Mouse (Mus musculus) 416B (cell line): ENCODE measurements at regions not wholly inside any gene's neighbourhood (a gene's known extent, or its start where the extent isn't known, plus 50 kb on each side); places are given as distances from the start of the nearest gene placed in this dataset.

Source experiments
- DNase-seq: peaks from one replicate; pipeline ENCODE4 v3.0.0; 2011; ENCODE audit warnings: low read depth

- no peak for DNase-seq
Observed at GRCm38 (mm10) chr4:93935692-93936091, 600.4 kb upstream of the Tusc1 start.

- no peak for DNase-seq
Observed at GRCm38 (mm10) chr4:93927117-93927516, 591.8 kb upstream of the Tusc1 start.

DNA sequence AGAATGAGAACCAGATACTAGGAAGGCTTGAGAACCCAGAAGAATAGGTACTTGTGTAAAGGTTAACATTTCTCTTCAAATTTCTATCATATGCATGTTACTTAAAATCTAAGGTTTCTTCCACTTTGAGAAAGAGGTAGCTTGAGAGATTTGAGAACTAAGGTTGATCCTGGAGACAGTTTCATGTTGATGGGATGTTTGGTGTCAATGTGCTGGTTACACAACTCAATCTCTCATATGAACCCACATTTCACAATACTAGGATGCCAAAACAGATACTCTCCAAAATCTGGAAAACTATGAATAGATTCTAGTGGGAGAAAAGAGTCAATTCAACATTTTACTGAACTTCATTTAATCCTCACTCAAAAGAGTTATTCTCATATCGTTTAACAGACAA lies 589.1 kb upstream of the Tusc1 start:
- DNase-seq: no peak

- no peak for DNase-seq
Observed at GRCm38 (mm10) chr4:93886631-93887030, 551.3 kb upstream of the Tusc1 start.

- no peak for DNase-seq
Observed at GRCm38 (mm10) chr4:93881318-93881717, 546.0 kb upstream of the Tusc1 start.

- DNase-seq: no peak
Observed at GRCm38 (mm10) chr4:93879351-93879872, 544.1 kb upstream of the Tusc1 start.

DNA sequence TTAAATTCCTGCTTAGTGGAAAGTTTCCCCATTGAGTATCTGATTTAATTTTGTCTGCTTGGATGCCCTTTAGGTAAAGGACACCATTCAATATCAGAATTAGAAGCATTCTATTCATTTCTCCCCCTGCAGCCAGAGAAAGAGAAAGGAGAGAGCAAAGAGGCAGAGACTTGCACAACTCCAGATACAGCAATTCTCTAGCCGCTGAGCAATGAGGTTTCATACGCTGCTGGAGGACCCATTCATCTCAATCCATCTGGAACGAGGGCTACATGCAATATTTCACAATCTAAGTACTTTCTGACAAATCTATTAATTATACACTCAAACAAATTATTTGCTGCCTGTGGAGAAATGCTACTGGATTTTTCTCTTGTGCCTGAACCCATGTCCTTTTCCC lies 538.0 kb upstream of the Tusc1 start:
- DNase-seq: no peak

DNA sequence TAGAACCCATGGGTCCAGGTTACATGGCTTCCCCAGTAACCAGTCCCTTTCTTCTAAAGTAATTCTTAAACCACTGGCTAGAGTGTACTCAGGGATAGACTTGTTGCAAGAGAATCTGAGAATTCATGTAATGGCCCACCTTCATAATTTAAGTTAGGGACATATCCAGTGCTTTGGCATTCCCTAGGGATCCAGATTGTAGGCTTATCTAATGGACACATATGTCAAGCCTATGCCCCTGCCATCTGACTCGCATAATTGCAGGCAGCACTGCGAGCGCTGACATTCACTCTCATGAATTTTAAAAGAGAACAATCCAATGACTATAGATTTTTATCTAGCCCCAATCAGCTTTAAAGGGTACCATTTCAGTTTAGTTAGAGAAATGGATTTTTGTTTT lies 518.1 kb upstream of the Tusc1 start:
- no peak for DNase-seq

GRCm38 (mm10) chr4:93849178-93849577 lies 513.9 kb upstream of the Tusc1 start:
- DNase-seq: no peak

DNA sequence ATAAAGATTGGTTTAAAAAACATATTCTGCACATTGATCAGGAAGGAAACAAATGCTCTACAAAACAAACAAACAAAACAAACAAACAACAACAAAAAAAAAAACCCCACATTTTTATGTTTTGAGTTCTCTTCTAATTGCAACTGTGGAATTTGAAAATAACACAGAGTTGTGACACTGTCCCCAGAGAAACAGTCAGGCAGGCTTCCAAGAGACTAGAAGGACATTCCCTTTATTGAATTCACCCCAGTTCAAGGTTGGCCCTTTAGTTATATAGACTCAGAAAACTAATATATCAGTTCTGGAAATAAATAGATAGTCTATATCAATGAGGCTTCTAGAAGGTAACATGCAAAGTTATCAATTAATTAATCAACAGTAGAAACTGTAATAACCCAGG lies 495.4 kb upstream of the Tusc1 start:
- no peak for DNase-seq

- no peak for DNase-seq
Observed at GRCm38 (mm10) chr4:93793104-93793503, 457.8 kb upstream of the Tusc1 start.

DNA sequence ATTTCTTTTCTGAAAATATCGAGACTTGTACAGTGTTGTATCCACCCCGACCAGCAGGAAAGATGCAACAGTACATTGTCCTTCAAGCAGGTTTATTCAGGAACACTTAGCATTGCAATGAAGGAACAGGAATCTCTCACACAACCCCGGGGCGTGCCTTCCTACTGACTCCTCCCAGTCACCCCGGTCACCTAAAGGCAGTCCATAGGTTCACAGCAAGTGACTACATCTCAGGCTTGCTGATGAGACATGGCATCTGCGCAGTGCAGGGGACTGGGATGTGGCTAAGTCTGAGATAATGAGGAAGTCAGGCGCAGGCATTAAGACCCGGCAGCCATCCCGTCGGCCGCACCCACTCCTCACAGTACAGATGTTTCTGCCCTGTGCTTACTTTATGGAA lies 454.8 kb upstream of the Tusc1 start:
- no peak for DNase-seq

DNA sequence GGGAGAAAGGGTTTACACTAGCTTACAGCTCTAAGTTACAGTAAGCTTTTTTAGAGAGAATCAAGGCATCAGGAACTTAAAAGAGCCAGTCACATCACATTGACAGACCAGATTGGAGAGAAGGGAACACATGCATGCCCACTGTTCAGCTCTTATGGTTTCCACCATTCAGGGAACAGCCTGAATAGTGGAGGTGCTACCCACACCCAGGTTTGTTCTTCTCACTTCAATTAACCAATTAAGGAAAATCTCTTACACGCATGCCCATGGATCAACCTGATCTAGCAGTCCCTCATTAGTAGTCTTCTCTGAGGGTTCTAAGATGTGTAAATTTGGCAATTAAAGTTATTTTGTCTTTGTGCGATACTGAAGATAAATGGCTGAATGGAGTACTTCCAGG lies 419.2 kb upstream of the Tusc1 start:
- no peak for DNase-seq

DNA sequence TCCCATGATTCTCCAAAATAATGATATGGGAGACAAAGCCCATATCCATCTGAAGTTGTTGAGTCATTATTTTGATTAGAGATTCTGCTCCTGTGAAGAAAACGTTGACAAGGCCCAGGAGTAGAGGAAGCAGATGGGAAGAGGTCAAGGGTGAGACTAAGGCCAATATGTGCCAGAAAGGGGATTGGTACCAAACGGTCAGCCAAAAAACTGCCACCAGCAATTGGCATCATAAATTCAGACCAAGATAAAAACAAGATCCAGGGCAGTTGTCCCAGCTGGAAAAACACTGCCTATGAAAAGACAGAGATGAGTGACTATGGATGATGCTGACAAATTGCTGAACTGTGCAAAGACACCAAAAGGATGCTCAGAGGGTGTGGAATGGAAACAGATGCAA lies 411.0 kb upstream of the Tusc1 start:
- no peak for DNase-seq

GRCm38 (mm10) chr4:93713711-93714110 lies 378.4 kb upstream of the Tusc1 start:
- no peak for DNase-seq

GRCm38 (mm10) chr4:93676403-93677039 lies 341.2 kb upstream of the Tusc1 start:
- no peak for DNase-seq

DNA sequence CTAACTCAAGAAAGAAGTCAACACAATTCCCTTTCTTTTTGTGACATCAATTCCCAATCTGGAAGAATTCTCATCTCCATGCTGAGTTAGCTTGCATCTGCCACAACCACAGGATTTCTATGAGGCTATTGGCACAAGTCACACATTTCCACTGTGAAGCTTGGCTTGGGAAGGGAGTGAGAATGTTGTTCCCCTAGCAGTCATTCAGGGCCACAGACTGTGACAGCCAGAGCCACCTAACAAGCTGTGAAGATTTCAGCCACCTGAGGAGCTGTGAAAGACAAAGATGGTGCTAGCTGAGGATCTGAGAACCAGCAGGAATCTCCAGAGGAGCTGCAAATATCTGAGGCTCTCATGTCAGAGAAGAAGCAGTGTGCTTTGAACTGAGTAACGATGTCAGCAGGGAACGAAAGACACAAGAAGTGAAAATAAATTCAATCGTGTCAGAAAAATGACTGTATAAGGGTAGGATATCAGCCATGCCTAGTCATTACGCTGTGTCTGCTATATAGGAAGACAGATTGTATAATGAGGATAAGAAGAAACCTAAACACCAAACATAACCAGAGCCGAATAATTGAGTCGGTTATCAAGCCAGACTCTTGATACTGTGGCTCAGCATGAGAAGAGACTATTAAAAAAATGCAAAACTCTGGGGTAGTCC lies 340.6 kb upstream of the Tusc1 start:
- DNase-seq: no peak

- no peak for DNase-seq
Observed at GRCm38 (mm10) chr4:93669050-93669449, 333.7 kb upstream of the Tusc1 start.

GRCm38 (mm10) chr4:93664293-93664692 lies 329.0 kb upstream of the Tusc1 start:
- no peak for DNase-seq

- DNase-seq: no peak
Observed at GRCm38 (mm10) chr4:93638207-93638606, 302.9 kb upstream of the Tusc1 start.

- DNase-seq: no peak
Observed at GRCm38 (mm10) chr4:93598474-93598873, 263.2 kb upstream of the Tusc1 start.

DNA sequence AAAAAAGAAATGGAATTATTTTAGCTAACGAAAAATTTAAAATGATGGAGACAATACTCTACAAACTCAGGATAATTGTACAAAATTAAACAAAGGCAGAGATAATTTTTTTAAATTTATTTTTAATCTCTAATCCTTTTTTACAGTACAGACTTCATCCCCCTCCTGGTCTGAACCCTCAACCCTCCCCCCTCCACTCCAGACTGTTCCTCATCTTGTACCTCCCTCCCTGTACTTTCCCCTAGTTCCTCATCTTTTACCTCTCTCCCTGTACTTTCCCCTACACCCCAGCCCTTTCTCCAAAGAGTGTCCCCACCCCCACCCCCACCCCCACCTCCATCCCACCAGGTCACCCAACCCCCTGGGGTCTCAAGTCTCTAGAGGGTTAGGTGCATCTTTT lies 249.0 kb upstream of the Tusc1 start:
- no peak for DNase-seq

DNA sequence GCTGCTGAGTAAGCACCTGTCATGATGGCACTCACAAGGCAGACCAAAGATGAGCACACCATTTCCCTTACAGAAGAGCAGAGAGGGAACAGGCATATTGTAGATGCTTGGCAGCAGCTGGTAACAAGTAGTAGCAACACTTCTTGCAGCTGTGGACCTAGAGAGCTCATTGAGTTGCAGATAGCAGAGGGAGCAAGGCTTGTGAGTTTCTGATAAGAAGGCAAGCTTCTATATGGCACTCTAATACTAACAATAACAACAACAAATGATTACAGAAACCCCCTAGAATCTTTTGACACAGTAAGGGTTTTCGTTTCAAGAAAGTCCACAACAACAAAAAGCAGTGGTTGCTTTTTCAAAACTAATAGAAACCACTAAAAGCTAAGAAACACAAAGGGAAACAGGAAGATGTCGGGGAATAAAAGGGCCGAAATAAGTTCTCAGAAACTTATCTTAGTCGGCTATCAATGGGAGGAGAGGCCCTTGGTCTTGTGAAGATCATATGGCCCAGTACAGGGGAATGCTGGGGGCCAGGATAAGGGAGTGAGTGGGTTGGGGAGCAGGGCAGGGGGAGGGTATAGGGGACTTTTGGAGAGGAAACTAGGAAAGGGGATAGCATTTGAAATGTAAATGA lies 248.5 kb upstream of the Tusc1 start:
- DNase-seq: no peak
